Mouse (Mus musculus): ENCODE data around the gene Yipf7. TPM values are rescaled to one million over a fixed set of nuclear protein-coding genes. Genes with fewer than 3 reads are reported as not detected.

Yipf7 gene
- not detected in 2 replicates for polyA plus RNA-seq (2015; fragmentation: Nextera tagmentation; extraction: Ambion mirVana)

- no peak within 1 kb of the TSS for H3K9ac ChIP-seq
- no peaks in the 10 kb centered on the region for H3K36me3 ChIP-seq
- H3K9me3 ChIP-seq, result no peaks in the 10 kb centered on the region
- H3K27ac ChIP-seq (replicated peaks), result no peak within 1 kb of the TSS
- 80% methylated on average over 4 of the region's 4 CpGs for WGBS
- H3K4me3 ChIP-seq, result no peak within 1 kb of the TSS
- no peaks in the 10 kb centered on the region for H3K27me3 ChIP-seq
- no peak for ATAC-seq (ENCODE audit: low FRiP score, low read depth)
- no peaks in the 10 kb centered on the region for H3K4me1 ChIP-seq (replicated peaks)
- H3K4me2 ChIP-seq, result no peak within 1 kb of the TSS
Observed at GRCm38 (mm10) chr5:69542489-69542888, at the start of gene Yipf7. Gene Yipf7, minus strand, starts transcription at chr5:69542648.

- no peaks in the 10 kb centered on the region for H3K9me3 ChIP-seq
- H3K9ac ChIP-seq, result peak within 1 kb of the TSS; percentile 77
- peak; percentile 98 for ATAC-seq (ENCODE audit: low FRiP score, low read depth)
- H3K4me3 ChIP-seq, result peak within 1 kb of the TSS; percentile 68
- H3K27ac ChIP-seq (replicated peaks), result peak within 1 kb of the TSS; percentile 84
- H3K27me3 ChIP-seq, result no peaks in the 10 kb centered on the region
- H3K4me1 ChIP-seq (replicated peaks), result peaks cover 7% of the 10 kb centered on the region
- H3K36me3 ChIP-seq, result no peaks in the 10 kb centered on the region
- WGBS, result 4% methylated on average over 42 of the region's 42 CpGs
- peak within 1 kb of the TSS; percentile 67 for H3K4me2 ChIP-seq
Observed at GRCm38 (mm10) chr5:69591640-69592461, 49.4 kb upstream of the Yipf7 start, which contains the start of gene Gnpda2. Gene Gnpda2, minus strand, starts transcription at chr5:69592340.

- Histone ChIP-seq H3K36me3 (peaks cover 13% of the 10 kb centered on the region), H3K27me3 (no peaks in the 10 kb centered on the region), H3K4me1 (replicated peaks) (peaks cover 10% of the 10 kb centered on the region), H3K4me2 (peak overlapping the region; percentile 63), H3K9ac (peak overlapping the region; percentile 91), H3K27ac (replicated peaks) (peak overlapping the region; percentile 92), H3K9me3 (no peaks in the 10 kb centered on the region), H3K4me3 (peak overlapping the region; percentile 73)
- ATAC-seq (ENCODE audit: low FRiP score, low read depth), result peak; percentile 10; the same call in 1 of the 2 replicates
- WGBS, result 11% methylated on average over 16 of the region's 16 CpGs
Observed at GRCm38 (mm10) chr5:69557404-69557935, 15.0 kb upstream of the Yipf7 start.

- Histone ChIP-seq H3K4me1 (replicated peaks) (peaks cover 10% of the 10 kb centered on the region), H3K27ac (replicated peaks) (peak within 1 kb of the TSS; percentile 92), H3K9ac (peak within 1 kb of the TSS; percentile 91), H3K36me3 (peaks cover 13% of the 10 kb centered on the region), H3K4me3 (peak within 1 kb of the TSS; percentile 73), H3K4me2 (peak within 1 kb of the TSS; percentile 63), H3K9me3 (no peaks in the 10 kb centered on the region), H3K27me3 (no peaks in the 10 kb centered on the region)
- under 1% methylated on average over 72 of the region's 72 CpGs for WGBS
- peak; percentile 95 for ATAC-seq (ENCODE audit: low FRiP score, low read depth)
Observed at GRCm38 (mm10) chr5:69556628-69557403, 14.4 kb upstream of the Yipf7 start, which contains the start of gene Guf1. Gene Guf1, plus strand, starts transcription at chr5:69556923.

GRCm38 (mm10) chr5:69541680-69542079, 768 bp downstream of the Yipf7 start:
- H3K27ac ChIP-seq (replicated peaks), result no peak overlapping the region
- ATAC-seq (ENCODE audit: low FRiP score, low read depth), result no peak
- no peaks in the 10 kb centered on the region for H3K9me3 ChIP-seq
- WGBS, result 95% methylated on average over 1 of the region's 1 CpGs
- H3K27me3 ChIP-seq, result no peaks in the 10 kb centered on the region
- no peak overlapping the region for H3K4me2 ChIP-seq
- H3K9ac ChIP-seq, result no peak overlapping the region
- H3K4me3 ChIP-seq, result no peak overlapping the region
- H3K4me1 ChIP-seq (replicated peaks), result no peaks in the 10 kb centered on the region
- H3K36me3 ChIP-seq, result no peaks in the 10 kb centered on the region

GRCm38 (mm10) chr5:69523944-69524343, 18.5 kb downstream of the Yipf7 start:
- no peaks in the 10 kb centered on the region for H3K9me3 ChIP-seq
- ATAC-seq (ENCODE audit: low FRiP score, low read depth), result no peak
- H3K27me3 ChIP-seq, result no peaks in the 10 kb centered on the region
- no peak overlapping the region for H3K4me3 ChIP-seq
- H3K4me1 ChIP-seq (replicated peaks), result no peaks in the 10 kb centered on the region
- H3K27ac ChIP-seq (replicated peaks), result no peak overlapping the region
- no peak overlapping the region for H3K9ac ChIP-seq
- no peaks in the 10 kb centered on the region for H3K36me3 ChIP-seq
- H3K4me2 ChIP-seq, result no peak overlapping the region

GRCm38 (mm10) chr5:69522064-69522463, 20.4 kb downstream of the Yipf7 start:
- ATAC-seq (ENCODE audit: low FRiP score, low read depth), result no peak

GRCm38 (mm10) chr5:69520661-69521278, 21.7 kb downstream of the Yipf7 start:
- H3K27ac ChIP-seq (replicated peaks), result no peak overlapping the region
- H3K9me3 ChIP-seq, result no peaks in the 10 kb centered on the region
- H3K4me3 ChIP-seq, result no peak overlapping the region
- H3K9ac ChIP-seq, result no peak overlapping the region
- H3K4me1 ChIP-seq (replicated peaks), result no peaks in the 10 kb centered on the region
- no peaks in the 10 kb centered on the region for H3K27me3 ChIP-seq
- WGBS, result 33% methylated on average over 7 of the region's 7 CpGs
- H3K4me2 ChIP-seq, result no peak overlapping the region
- ATAC-seq (ENCODE audit: low FRiP score, low read depth), result no peak
- no peaks in the 10 kb centered on the region for H3K36me3 ChIP-seq

More at GRCm38 (mm10) chr5:69522064-69522463, 20.4 kb downstream of the Yipf7 start:
- H3K9me3 ChIP-seq, result no peaks in the 10 kb centered on the region
- H3K27me3 ChIP-seq, result no peaks in the 10 kb centered on the region
- H3K36me3 ChIP-seq, result no peaks in the 10 kb centered on the region
- no peaks in the 10 kb centered on the region for H3K4me1 ChIP-seq (replicated peaks)
- H3K9ac ChIP-seq, result no peak overlapping the region
- H3K27ac ChIP-seq (replicated peaks), result no peak overlapping the region
- no peak overlapping the region for H3K4me3 ChIP-seq
- H3K4me2 ChIP-seq, result no peak overlapping the region
- WGBS, result 74% methylated on average over 5 of the region's 5 CpGs

GRCm38 (mm10) chr5:69512203-69512602, 30.2 kb downstream of the Yipf7 start:
- H3K4me2 ChIP-seq, result no peak overlapping the region
- H3K9me3 ChIP-seq, result no peaks in the 10 kb centered on the region
- H3K36me3 ChIP-seq, result no peaks in the 10 kb centered on the region
- no peak overlapping the region for H3K9ac ChIP-seq
- no peaks in the 10 kb centered on the region for H3K4me1 ChIP-seq (replicated peaks)
- no peaks in the 10 kb centered on the region for H3K27me3 ChIP-seq
- WGBS, result 80% methylated on average over 4 of the region's 4 CpGs
- no peak overlapping the region for H3K27ac ChIP-seq (replicated peaks)
- H3K4me3 ChIP-seq, result no peak overlapping the region
- no peak for ATAC-seq (ENCODE audit: low FRiP score, low read depth)

- Histone ChIP-seq H3K4me2 (no peak overlapping the region), H3K27me3 (no peaks in the 10 kb centered on the region), H3K4me3 (no peak overlapping the region), H3K36me3 (no peaks in the 10 kb centered on the region), H3K9ac (no peak overlapping the region), H3K27ac (replicated peaks) (no peak overlapping the region), H3K9me3 (no peaks in the 10 kb centered on the region), H3K4me1 (replicated peaks) (no peaks in the 10 kb centered on the region)
- 48% methylated on average over 3 of the region's 3 CpGs for WGBS
- ATAC-seq (ENCODE audit: low FRiP score, low read depth), result no peak
Observed at GRCm38 (mm10) chr5:69511631-69512030, 30.8 kb downstream of the Yipf7 start.

GRCm38 (mm10) chr5:69507045-69507444, 35.4 kb downstream of the Yipf7 start:
- no peak for ATAC-seq (ENCODE audit: low FRiP score, low read depth)
- no peak overlapping the region for H3K27ac ChIP-seq (replicated peaks)
- no peaks in the 10 kb centered on the region for H3K27me3 ChIP-seq
- no peaks in the 10 kb centered on the region for H3K9me3 ChIP-seq
- no peaks in the 10 kb centered on the region for H3K4me1 ChIP-seq (replicated peaks)
- H3K4me3 ChIP-seq, result no peak overlapping the region
- H3K9ac ChIP-seq, result no peak overlapping the region
- H3K36me3 ChIP-seq, result no peaks in the 10 kb centered on the region
- H3K4me2 ChIP-seq, result no peak overlapping the region
- 87% methylated on average over 3 of the region's 3 CpGs for WGBS
